Mouse (Mus musculus) neural tube, embryonic 10.5 days (tissue): ENCODE results near the gene Cnot1.

ENCODE experiments used
- DNase-seq: peaks from one replicate; pipeline ENCODE4 v3.0.0-alpha.2; 2017; ENCODE audit warnings: low spot score; ENCODE audit errors: extremely low spot score

Gene Cnot1

DNA sequence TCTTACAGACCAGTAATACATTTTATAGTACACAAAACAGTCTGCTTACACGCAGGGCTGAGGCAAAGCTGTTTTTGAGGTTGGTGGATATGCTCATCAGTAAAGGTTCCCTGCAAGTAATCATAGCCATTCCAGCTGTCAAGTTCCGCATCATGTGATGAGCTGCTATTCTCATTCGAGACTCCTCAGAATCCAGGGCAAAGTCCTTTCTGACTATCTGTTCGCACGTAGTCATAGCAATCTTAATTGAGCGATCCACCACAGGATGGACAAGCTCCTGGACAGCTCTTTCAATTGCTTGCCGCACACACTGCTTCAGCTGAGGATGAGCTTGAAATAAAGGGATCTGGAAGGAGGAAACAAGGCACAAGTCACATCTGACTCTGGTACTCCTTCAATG is 65.5 kb downstream of the Cnot1 start:
- DNase-seq: no peak

DNA sequence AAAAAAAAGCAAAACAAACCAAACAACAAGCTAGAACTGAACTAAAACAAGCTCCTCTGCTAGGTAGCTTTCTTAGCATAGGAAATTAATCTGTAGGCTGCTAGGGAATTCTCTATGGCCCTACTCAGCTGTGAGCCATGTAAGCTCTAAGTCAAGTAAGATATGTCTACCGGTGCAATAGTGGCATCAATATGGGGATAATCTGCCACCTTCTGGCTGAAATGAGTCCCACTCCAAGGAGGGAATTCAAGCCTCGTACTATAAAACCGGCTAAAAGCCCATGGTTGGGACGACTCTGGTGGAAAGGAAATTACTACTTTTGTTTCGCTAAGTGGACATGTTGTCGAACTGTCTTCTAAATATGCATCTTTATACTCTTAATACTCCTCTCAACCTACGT is 68.7 kb downstream of the Cnot1 start:
- DNase-seq: no peak

- no peak for DNase-seq
Measured at GRCm38 (mm10) chr8:95727625-95728024, 79.6 kb downstream of the Cnot1 start.

DNA sequence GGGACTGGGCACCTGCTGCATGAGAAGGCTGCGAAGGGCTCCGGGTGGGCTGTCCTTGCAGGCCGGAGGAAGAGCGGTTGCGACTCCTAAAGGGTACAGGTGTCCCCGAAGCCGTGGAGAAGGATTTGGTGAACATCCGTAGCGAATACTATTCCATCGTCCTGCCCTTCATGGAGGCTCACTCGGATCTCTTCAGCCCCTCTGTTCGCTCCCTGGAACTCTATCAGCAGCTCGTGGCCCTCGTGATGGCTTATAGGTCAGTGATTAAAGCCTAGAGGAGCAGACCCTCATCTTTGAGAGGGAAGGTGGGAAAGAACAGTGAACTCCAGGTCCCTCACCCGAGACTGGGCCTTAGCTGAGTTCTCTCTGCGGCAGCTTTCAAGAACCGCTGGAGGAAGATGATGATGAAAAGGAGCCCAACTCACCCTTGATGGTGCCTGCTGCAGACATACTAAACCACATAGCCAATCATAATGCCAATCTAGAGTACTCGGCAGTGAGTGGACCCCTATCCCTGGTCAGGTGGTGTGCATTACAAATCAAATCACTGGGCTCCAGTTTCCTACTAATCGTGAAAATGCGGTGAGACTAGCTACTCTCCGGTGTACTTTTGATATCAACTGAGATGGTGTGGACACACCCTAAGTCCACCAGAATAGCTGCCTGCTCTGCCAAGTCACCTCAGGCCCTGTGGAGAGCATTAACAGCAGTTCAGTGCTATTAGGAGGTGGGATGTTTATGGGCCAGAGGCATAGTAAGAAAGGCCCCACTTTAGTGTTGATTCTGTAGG is 90.5 kb downstream of the Cnot1 start:
- no peak for DNase-seq

- DNase-seq: peak; percentile 90
Measured at GRCm38 (mm10) chr8:95715676-95716531, 91.4 kb downstream of the Cnot1 start, which contains the start of gene Setd6. TSS of gene Setd6 (plus strand) at chr8:95715881.

- no peak for DNase-seq
Measured at GRCm38 (mm10) chr8:95714837-95715413, 92.3 kb downstream of the Cnot1 start.

GRCm38 (mm10) chr8:95714367-95714766 is 92.9 kb downstream of the Cnot1 start:
- no peak for DNase-seq

DNA sequence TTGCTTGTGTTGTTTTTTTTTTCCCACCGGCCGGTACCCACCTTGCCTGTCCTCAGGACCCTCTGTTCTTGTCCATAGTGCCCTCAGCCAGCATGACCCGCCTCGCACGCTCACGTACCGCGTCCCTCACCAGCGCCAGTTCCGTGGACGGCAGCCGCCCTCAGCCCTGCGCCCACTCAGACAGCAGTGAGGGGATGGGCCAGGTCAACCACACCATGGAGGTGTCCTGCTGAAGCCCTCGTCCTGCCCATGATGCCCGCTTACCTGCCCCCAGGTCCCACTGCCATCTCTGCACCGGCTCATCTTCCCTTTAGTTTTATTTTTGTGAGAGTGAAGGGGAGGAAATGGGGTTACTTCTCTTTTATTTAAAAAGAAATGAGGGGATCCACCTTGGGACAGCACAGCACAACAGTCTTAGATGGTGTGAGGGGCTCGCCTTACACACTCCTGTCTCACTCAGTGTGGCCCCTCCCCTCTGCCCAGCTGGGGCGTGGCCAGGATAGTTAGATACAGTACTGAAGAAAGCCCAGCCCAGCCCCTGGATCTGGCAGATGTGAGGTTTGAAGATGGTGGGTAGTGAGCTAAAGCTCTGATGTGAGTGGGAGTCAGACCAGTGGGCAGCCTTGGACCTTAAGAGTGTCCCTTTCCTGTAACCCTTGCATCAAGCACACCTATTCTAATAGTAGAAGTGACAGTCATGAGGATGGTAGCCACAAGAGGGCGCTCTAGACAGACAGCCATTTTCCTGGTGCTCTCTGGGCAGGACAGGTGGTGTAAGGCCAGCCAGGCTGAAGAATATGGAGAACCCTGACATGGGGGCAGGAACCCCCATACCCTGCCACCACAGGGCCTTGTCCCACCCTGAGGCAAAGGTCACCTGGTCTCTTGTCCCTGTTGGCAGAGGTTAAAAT is 93.9 kb downstream of the Cnot1 start:
- DNase-seq: peak; percentile 79

DNA sequence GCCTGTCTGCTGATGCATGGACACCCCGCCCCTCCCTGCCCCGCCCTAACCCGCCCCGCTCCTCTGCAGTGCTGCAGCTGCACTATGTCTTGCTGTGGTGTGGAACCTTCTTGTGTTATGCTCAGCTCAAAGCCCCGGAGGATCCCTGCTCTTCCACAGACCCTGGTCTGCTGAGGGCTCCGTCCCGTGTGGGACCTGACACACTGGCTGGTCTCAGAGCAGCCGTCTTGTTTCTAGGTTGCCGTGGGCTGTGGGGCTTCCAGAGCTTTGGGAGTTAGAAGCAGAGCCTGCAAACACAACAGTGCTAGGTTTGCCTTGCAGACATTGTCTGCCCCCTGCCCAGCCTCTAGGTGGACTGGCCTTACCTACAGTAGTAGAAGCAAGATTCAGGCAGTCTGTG is 94.9 kb downstream of the Cnot1 start:
- no peak for DNase-seq

- DNase-seq: no peak
Measured at GRCm38 (mm10) chr8:95711029-95711428, 96.2 kb downstream of the Cnot1 start.

GRCm38 (mm10) chr8:95709579-95709978 is 97.7 kb downstream of the Cnot1 start:
- DNase-seq: no peak

DNA sequence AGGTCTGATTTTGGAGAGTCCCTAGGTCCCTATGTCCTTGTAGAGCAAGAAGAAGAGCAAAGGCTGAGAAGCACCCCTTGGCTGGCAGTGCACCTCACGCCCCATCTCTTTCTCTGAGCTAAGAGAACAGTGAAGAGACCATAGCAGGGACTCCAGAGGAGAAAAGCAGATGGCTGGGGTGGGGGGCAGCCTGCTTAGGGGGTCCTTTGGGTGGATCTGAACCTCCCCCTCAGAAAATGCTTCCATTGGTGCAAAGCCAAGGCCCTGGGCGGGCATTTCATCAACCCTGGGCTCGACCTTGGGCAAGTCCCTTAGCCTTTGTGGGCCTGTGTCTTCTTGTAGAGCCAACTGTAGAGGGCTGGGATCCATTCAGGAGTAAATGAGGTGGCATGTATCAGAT is 102.7 kb downstream of the Cnot1 start:
- DNase-seq: no peak

GRCm38 (mm10) chr8:95703461-95704260 is 103.6 kb downstream of the Cnot1 start:
- peak; percentile 68 for DNase-seq

DNA sequence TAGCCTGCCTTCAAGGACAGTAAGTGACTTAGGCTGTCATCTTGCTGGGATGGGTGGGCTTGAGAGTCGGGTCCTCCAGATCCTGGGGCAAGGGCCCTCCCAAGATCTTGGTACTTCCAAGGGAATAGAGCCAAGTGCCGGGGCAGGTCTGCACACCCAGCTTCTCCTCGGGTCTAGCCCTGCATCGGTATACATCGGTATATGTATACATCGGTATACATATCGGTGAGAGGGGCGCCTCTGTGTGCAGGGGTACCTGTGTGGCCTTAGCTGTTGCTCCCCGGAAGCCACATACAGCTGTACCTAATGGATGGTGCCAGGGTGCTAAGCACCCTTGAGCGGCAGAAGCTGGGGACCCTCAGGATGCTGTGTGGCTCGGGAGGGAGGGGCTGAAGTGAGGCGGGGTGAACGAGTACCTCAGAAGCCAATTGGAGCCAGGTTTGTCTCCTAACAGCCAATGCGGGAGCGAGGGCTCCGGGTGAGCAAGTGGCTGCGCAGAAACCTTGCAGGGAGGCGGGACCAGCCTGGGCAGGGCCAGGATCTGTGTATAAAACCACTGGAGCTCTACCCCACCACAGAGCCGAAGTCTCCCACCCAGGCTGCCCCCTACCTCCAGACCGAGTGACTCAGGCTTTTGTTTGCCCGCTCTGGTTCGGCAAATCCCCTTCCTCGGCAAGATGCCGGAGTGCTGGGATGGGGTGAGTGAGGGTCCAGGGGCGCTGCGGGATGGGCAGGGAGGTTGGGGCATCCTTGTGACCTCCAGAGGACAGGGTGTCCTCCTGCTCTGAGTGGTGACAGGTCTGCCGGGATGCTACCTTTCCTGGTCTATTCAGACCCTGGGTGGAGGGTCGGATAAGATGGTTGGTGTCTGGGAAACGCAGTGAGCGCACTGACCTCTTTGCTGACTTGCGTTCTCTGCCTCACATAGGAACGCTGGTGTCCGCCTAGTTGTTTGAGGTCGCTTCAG is 104.5 kb downstream of the Cnot1 start:
- DNase-seq: peak; percentile 81

DNA sequence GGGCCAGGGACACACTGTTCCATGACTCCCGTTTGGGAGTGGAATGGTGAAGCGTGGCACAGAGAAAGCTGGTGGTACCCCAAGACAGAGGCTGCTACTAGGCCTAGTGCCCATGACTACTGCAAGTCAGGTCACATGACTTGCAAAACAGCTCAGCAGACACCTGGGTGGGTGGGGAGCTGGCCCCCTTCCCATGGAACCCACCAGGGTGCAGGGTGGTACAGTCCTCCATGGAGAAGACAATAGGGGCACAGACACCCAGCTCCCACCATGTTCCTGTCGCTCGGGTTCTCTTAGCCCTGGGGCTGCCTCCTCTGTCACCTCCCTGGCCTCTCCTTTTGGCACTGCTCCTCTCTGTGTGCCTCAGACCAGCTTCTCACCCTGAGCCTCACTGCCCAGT is 105.5 kb downstream of the Cnot1 start:
- DNase-seq: no peak

- no peak for DNase-seq
Measured at GRCm38 (mm10) chr8:95700282-95700681, 107.0 kb downstream of the Cnot1 start.

- no peak for DNase-seq
Measured at GRCm38 (mm10) chr8:95698179-95698578, 109.1 kb downstream of the Cnot1 start.

GRCm38 (mm10) chr8:95697128-95697527 is 110.1 kb downstream of the Cnot1 start:
- peak; percentile 93 for DNase-seq

GRCm38 (mm10) chr8:95696661-95697060 is 110.6 kb downstream of the Cnot1 start:
- no peak for DNase-seq
